Mouse (Mus musculus) neural tube, embryonic 13.5 days (tissue): ENCODE results near the gene Gps2. TPM values are rescaled to one million over a fixed set of nuclear protein-coding genes. Genes with fewer than 3 reads are reported as not detected.
"Not testable (repeated sequence)": the region's sequence is repeated elsewhere in the genome, so short reads cannot be mapped to it uniquely, and the experiment has no call there.

Experiments used
- ATAC-seq: fragments of 200-750 bp; cut with Nextera tagmentation; 2 replicates; pipeline ENCODE4 v1.8.0; 2017; ENCODE audit warnings: low read depth, mild to moderate bottlenecking, moderate TSS enrichment, moderate library complexity
- H3K27ac ChIP-seq: fragments of 300-500 bp; sonication (generic); replicated peaks from 2 replicates; pipeline ENCODE4 v1.5.1; 2015; ENCODE audit warnings: moderate library complexity, mild to moderate bottlenecking, inconsistent platforms
- H3K27me3 ChIP-seq: fragments of 300-500 bp; sonication (generic); 2 replicates; pipeline ENCODE4 v1.6.1; 2015; ENCODE audit warnings: mild to moderate bottlenecking, inconsistent platforms
- H3K36me3 ChIP-seq: fragments of 300-500 bp; sonication (generic); 2 replicates; pipeline ENCODE4 v1.6.1; 2015; ENCODE audit warnings: mild to moderate bottlenecking, inconsistent platforms
- H3K4me1 ChIP-seq: fragments of 300-500 bp; sonication (generic); replicated peaks from 2 replicates; pipeline ENCODE4 v1.6.1; 2015; ENCODE audit warnings: inconsistent platforms
- H3K4me2 ChIP-seq: fragments of 300-500 bp; sonication (generic); 2 replicates; pipeline ENCODE4 v1.6.1; 2015; ENCODE audit warnings: inconsistent platforms, mild to moderate bottlenecking, moderate library complexity
- H3K4me3 ChIP-seq: fragments of 300-500 bp; sonication (generic); 2 replicates; pipeline ENCODE4 v1.5.1; 2015; ENCODE audit warnings: mild to moderate bottlenecking, inconsistent platforms
- H3K9ac ChIP-seq: fragments of 300-500 bp; sonication (generic); 2 replicates; pipeline ENCODE4 v1.6.1; 2015; ENCODE audit warnings: moderate library complexity, mild to moderate bottlenecking, inconsistent platforms
- H3K9me3 ChIP-seq: fragments of 300-500 bp; sonication (generic); 2 replicates; pipeline ENCODE4 v1.6.1; 2016; ENCODE audit warnings: inconsistent platforms
- WGBS: fragments of 180-500 bp; shearing (Covaris S2); methylation state at CpG from one replicate; pipeline ENCODE4 v1.1.7; 2015; 5-methylcytosine and 5-hydroxymethylcytosine counted together
- polyA plus RNA-seq: library from polyadenylated mRNA; unstranded; fragments of >200 nt; fragmentation: Nextera tagmentation; extraction: Ambion mirVana; gene quantifications from 2 replicates; pipeline ENCODE4 v1.2.1, GENCODE M21; 2015

Gene Gps2
- polyA plus RNA-seq, 1 experiment from 2014 or later: 76.5 TPM

GRCm38 (mm10) chr11:69920266-69921031 is 6.8 kb downstream of the Gps2 start:
- Histone ChIP-seq H3K4me2 (peak overlapping the region; percentile 98), H3K36me3 (peaks cover 39% of the 10 kb centered on the region), H3K27ac (peak overlapping the region; percentile 93), H3K27me3 (no peaks in the 10 kb centered on the region), H3K4me1 (peaks cover 41% of the 10 kb centered on the region), H3K4me3 (peak overlapping the region; percentile 92), H3K9me3 (no peaks in the 10 kb centered on the region), H3K9ac (peak overlapping the region; percentile 91)
- 0% methylated on average over 55 of the region's 65 CpGs for WGBS
- ATAC-seq: peak; percentile 16

- Histone ChIP-seq H3K9ac (peak within 1 kb of the TSS; percentile 91), H3K9me3 (no peaks in the 10 kb centered on the region), H3K4me2 (peak within 1 kb of the TSS; percentile 98), H3K4me3 (peak within 1 kb of the TSS; percentile 92), H3K4me1 (peaks cover 32% of the 10 kb centered on the region), H3K27me3 (no peaks in the 10 kb centered on the region), H3K36me3 (peaks cover 29% of the 10 kb centered on the region), H3K27ac (peak within 1 kb of the TSS; percentile 93)
- peak; percentile 97 for ATAC-seq
- under 1% methylated on average over 78 of the region's 78 CpGs for WGBS
Observed at GRCm38 (mm10) chr11:69921114-69922011, 7.7 kb downstream of the Gps2 start, which contains the start of gene Eif5a. Eif5a (minus strand) TSS chr11:69921958.

- no peaks in the 10 kb centered on the region for H3K27me3 ChIP-seq
- 5% methylated on average over 12 of the region's 12 CpGs for WGBS
- H3K9ac ChIP-seq: peak overlapping the region; percentile 71
- H3K4me2 ChIP-seq: peak overlapping the region; percentile 58
- peak overlapping the region; percentile 92 for H3K27ac ChIP-seq
- no peaks in the 10 kb centered on the region for H3K9me3 ChIP-seq
- peaks cover 21% of the 10 kb centered on the region for H3K36me3 ChIP-seq
- peak overlapping the region; percentile 92 for H3K4me3 ChIP-seq
- H3K4me1 ChIP-seq: peaks cover 32% of the 10 kb centered on the region
- ATAC-seq: no peak
Observed at GRCm38 (mm10) chr11:69922012-69922756, 8.5 kb downstream of the Gps2 start.

- H3K36me3 ChIP-seq: peaks cover 15% of the 10 kb centered on the region
- peaks cover 32% of the 10 kb centered on the region for H3K4me1 ChIP-seq
- no peaks in the 10 kb centered on the region for H3K9me3 ChIP-seq
- H3K4me2 ChIP-seq: peak overlapping the region; percentile 58
- H3K27ac ChIP-seq: peak overlapping the region; percentile 92
- ATAC-seq: no peak
- 77% methylated on average over 3 of the region's 3 CpGs for WGBS
- 0 out of 2 replicates have a peak overlapping the region, but pooled peaks have one; percentile 92 for H3K4me3 ChIP-seq
- H3K27me3 ChIP-seq: no peaks in the 10 kb centered on the region
- H3K9ac ChIP-seq: peak overlapping the region; percentile 71; the same call in 1 of the 2 replicates
Observed at GRCm38 (mm10) chr11:69922796-69923195, 9.1 kb downstream of the Gps2 start.

GRCm38 (mm10) chr11:69927501-69927900 is 13.8 kb downstream of the Gps2 start:
- Histone ChIP-seq H3K9me3 (no peaks in the 10 kb centered on the region), H3K4me3 (no peak overlapping the region), H3K9ac (no peak overlapping the region), H3K36me3 (no peaks in the 10 kb centered on the region), H3K4me2 (no peak overlapping the region), H3K4me1 (peaks cover 5% of the 10 kb centered on the region), H3K27me3 (no peaks in the 10 kb centered on the region; the same call in 1 of the 2 replicates), H3K27ac (no peak overlapping the region)
- no peak for ATAC-seq
- 96% methylated on average over 2 of the region's 2 CpGs for WGBS

GRCm38 (mm10) chr11:69929712-69930111 is 16.0 kb downstream of the Gps2 start:
- H3K4me3 ChIP-seq: no peak overlapping the region
- H3K4me1 ChIP-seq: peaks cover 3% of the 10 kb centered on the region; the same call in 1 of the 2 replicates
- no peak for ATAC-seq
- no peak overlapping the region for H3K27ac ChIP-seq
- H3K9ac ChIP-seq: no peak overlapping the region
- peaks cover 5% of the 10 kb centered on the region for H3K27me3 ChIP-seq
- no peak overlapping the region for H3K4me2 ChIP-seq
- 87% methylated on average over 4 of the region's 4 CpGs for WGBS
- no peaks in the 10 kb centered on the region for H3K36me3 ChIP-seq
- no peaks in the 10 kb centered on the region for H3K9me3 ChIP-seq

GRCm38 (mm10) chr11:69930176-69930575 is 16.5 kb downstream of the Gps2 start:
- not testable (repeated sequence) for H3K4me2 ChIP-seq, H3K36me3 ChIP-seq, H3K27me3 ChIP-seq, H3K4me1 ChIP-seq, ATAC-seq, H3K27ac ChIP-seq, H3K9ac ChIP-seq, H3K4me3 ChIP-seq, H3K9me3 ChIP-seq
- WGBS: 86% methylated on average over 8 of the region's 8 CpGs

- no peak overlapping the region for H3K4me3 ChIP-seq
- no peaks in the 10 kb centered on the region for H3K36me3 ChIP-seq
- H3K9ac ChIP-seq: no peak overlapping the region
- no peak for ATAC-seq
- H3K4me1 ChIP-seq: peaks cover 10% of the 10 kb centered on the region
- H3K4me2 ChIP-seq: no peak overlapping the region
- no peak overlapping the region for H3K27ac ChIP-seq
- WGBS: 73% methylated on average over 3 of the region's 3 CpGs
- no peaks in the 10 kb centered on the region for H3K9me3 ChIP-seq
- peaks cover 12% of the 10 kb centered on the region for H3K27me3 ChIP-seq
Observed at GRCm38 (mm10) chr11:69930967-69931537, 17.4 kb downstream of the Gps2 start.

- Histone ChIP-seq H3K36me3 (no peaks in the 10 kb centered on the region), H3K9me3 (no peaks in the 10 kb centered on the region)
- WGBS: 76% methylated on average over 8 of the region's 8 CpGs
Observed at GRCm38 (mm10) chr11:69931769-69932168, 18.1 kb downstream of the Gps2 start.

GRCm38 (mm10) chr11:69932254-69932653 is 18.6 kb downstream of the Gps2 start:
- ATAC-seq: no peak

More at GRCm38 (mm10) chr11:69931769-69932168, 18.1 kb downstream of the Gps2 start:
- H3K27ac ChIP-seq: no peak overlapping the region
- H3K9ac ChIP-seq: no peak overlapping the region
- H3K4me3 ChIP-seq: no peak overlapping the region
- peaks cover 19% of the 10 kb centered on the region for H3K27me3 ChIP-seq
- ATAC-seq: no peak
- peaks cover 17% of the 10 kb centered on the region for H3K4me1 ChIP-seq
- no peak overlapping the region for H3K4me2 ChIP-seq

GRCm38 (mm10) chr11:69933066-69933465 is 19.4 kb downstream of the Gps2 start:
- Histone ChIP-seq H3K9ac (no peak overlapping the region), H3K4me2 (no peak overlapping the region), H3K27ac (no peak overlapping the region), H3K36me3 (no peaks in the 10 kb centered on the region), H3K27me3 (peaks cover 32% of the 10 kb centered on the region), H3K4me1 (peaks cover 23% of the 10 kb centered on the region), H3K9me3 (no peaks in the 10 kb centered on the region), H3K4me3 (no peak overlapping the region)
- ATAC-seq: no peak
- WGBS: 76% methylated on average over 4 of the region's 4 CpGs

More at GRCm38 (mm10) chr11:69932254-69932653, 18.6 kb downstream of the Gps2 start:
- Histone ChIP-seq H3K27ac (no peak overlapping the region), H3K4me1 (peaks cover 22% of the 10 kb centered on the region), H3K4me3 (no peak overlapping the region), H3K36me3 (no peaks in the 10 kb centered on the region), H3K9ac (no peak overlapping the region), H3K27me3 (peaks cover 24% of the 10 kb centered on the region), H3K4me2 (no peak overlapping the region), H3K9me3 (no peaks in the 10 kb centered on the region)
- 37% methylated on average over 3 of the region's 3 CpGs for WGBS
